Mouse (Mus musculus) monocyte, adult 2 months (primary cell): ENCODE data around the gene Mast4.

Experiments used
- DNase-seq, 2 experiments: peaks; one replicate each; pipeline ENCODE4 v3.0.0; 2022; ENCODE audit warnings: low spot score in 2 of 2, low read depth in 1 of 2

Gene Mast4

DNA sequence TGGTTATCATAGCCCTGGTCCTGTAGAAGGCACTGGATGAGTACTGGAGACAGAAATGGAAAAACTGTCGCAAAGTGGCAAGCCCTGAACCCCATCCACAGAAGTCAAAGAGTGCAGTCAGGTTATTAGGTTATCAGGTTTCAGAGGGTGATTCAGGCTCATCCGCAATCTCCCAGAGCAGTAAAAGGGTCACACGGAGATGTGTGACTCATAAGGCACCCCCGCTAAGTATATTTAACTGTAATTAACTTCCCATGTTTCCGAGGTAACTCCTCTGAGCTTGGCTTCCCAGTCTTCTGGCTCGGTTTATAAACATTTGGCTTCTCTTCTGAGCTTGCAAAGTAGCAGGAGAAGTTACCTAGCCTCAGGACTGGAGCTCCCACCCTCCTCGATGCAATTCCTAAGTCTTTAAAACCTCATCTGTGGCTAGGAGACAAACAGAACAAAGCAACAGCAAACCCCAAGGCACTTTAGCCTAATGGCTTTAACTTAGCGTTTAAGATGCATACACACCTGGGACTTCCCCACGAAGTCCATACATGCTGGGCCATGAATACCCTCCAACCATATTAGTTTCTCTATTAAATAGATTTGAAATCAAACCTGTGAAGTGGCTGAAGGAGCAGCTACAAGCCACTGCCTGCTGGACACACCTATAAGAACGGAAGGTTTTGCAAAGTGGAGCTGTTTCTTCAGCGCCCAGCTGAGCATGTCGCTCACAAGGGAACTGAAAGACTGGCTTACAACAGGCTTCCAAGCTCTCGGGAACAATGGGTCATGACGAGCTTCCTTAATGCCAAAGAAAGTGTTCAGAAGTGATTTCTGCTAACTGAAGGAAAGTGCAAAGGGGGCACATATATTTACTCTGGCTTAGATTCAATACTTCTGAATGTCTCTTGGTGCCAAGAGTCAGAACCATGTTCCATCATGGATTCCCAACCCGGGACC is 439.7 kb downstream of the Mast4 start:
- no peak for DNase-seq

DNA sequence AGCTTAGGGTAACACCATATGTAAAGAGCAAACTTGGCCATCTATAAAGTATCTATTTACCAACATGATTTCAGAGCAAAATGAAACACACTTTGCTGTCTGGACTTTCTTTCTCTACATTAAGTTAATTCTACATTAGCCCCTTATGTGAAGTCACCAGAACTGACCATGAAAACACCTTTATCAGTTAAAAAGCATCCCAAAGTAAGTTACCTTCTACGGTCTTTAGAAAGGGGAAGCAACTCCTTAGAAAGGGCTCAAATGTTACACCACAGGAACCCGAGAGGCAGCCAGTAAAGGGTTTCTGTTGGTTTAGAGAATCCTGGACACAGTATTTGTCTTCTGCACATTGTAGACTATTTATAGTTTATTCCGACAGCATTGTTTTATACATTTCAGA is 441.5 kb downstream of the Mast4 start:
- DNase-seq: no peak

DNA sequence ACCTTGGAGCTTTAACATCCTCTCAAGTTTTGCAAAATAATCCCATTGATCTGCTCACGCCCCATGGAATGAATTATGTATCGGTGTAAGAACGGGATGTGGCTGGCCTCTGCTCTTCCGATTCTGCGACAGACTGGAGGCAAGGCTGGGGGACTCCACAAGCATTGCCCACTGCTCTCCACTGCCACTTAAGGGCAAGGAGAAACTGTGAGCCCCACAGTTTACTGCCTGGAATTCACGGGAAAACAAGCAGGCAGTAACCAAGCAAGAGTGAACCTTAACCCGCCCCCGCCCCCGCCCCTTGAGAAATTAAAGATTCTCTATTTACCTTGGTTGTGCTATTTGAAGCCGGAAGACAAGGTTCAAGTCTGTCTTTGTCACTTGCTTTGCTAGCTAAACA is 444.3 kb downstream of the Mast4 start:
- DNase-seq: no peak

DNA sequence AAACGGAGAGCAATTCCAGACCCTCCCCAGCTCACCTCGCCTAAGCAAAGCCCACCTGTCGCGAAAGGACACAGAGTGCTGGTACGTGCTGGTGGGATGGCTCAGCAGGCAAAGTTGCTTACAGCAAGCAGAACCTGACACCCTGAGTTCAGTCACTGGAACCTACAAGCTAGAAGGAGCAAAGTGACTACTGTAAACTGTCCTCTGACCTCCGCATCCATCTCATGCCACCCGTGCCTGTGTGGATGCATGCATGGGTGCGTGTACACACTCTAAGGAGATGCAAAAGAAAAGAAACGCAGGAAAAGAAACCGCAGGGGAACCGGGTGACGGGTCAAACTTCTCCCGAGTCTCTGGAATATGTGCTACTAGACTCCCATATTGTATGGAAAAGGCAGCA is 444.8 kb downstream of the Mast4 start:
- DNase-seq: no peak

DNA sequence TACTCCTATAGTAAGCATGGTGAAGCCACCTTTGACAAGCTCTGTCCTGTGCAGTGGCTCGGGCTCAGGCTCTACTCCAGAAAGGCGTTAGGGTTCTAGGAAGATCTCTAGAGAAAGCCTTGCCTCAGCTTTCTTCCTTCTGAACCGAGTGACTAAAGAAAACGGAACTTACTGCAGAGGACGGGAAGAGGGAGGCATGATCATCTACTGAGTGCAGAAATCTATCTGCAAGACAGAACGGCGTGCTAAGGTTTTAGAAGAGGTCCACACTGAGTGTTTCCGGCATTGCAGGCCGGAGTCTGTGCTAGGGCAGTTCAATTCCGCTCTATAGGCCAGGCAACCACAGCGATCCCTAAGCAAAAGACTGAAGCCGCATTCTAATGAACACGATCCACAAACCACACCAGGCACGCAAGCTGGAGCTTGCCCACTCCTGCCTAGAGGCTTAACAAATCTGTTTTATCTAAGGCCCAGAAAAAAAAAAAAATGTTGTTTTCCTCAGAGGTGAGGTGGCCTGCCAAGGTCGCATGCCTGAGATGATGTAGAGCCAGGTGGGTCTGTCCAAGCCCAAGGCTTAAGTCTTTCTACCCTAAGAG is 445.3 kb downstream of the Mast4 start:
- DNase-seq: no peak

DNA sequence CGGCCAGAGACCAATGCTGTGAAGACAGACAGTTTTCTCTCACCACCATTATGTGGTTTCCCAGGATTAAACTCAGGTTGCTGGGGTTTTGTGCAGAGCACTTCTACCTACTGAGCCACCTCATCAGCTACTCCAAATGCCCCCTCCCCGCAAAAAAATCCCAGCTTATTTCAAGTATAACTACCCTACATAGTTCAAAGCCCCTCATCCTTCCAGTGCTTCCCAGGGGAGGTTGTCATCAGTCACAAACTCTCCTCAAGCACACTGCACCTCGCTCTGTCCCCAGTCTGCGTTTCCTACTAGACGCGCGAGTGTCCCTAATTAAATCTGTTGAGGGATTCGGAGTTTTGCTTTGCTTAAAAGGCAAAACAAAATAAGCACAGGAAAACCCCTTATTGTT is 446.1 kb downstream of the Mast4 start:
- DNase-seq: no peak

DNA sequence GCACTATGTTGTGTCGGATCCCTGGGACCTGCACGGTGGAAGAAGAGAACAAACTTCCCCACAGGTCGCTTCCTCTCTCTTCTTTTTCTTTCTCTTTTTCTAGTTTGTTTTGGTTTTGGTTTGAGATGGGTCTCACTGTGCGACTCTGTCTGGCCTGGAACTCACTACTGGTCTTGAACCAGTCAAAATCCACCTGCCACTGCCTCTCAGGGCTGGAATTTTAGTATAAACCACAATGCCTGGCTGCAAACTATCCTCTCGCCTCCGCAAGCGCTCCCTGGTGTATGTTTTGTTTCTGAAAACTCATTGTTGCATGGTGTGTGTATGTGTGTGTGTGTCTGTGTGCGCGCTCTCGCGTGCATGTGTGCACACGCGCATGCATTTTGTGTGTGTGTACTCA is 446.8 kb downstream of the Mast4 start:
- DNase-seq: no peak

DNA sequence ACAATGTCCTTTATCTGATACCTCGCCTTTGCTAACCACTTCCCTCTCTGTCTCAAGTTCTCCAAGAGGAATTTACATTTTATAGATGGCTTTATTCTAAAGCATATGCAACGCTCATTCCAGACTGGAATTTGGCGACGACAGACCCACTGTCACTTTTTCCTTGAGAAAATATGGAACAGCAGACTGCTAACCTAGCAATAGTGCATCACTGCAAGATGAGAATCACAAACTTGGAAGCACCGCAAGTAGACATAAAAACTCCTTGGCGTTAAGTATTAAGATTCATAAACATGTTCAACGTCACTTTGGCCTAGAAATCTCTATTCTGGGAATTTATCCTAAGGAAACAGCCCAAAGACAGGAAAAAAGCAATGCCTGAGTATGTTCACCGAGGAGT is 447.5 kb downstream of the Mast4 start:
- DNase-seq: no peak

DNA sequence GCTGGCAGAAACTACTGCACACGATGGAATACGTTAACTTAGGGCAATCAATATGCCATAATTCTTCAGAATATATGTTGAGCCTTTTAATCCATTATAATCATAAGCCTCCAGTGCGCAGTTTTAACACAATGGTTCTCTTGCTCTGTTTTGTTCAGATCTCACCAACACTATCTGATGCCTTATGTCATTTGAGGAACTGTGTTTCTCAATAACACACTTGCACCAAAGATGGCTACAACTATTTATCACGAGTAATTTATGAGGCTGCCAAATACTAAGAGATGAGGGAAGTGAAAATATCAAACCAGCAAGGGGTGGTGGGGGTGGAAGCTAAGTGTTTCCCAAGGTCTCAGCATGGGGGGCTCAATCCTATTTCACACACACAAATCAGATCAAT is 448.1 kb downstream of the Mast4 start:
- no peak for DNase-seq

DNA sequence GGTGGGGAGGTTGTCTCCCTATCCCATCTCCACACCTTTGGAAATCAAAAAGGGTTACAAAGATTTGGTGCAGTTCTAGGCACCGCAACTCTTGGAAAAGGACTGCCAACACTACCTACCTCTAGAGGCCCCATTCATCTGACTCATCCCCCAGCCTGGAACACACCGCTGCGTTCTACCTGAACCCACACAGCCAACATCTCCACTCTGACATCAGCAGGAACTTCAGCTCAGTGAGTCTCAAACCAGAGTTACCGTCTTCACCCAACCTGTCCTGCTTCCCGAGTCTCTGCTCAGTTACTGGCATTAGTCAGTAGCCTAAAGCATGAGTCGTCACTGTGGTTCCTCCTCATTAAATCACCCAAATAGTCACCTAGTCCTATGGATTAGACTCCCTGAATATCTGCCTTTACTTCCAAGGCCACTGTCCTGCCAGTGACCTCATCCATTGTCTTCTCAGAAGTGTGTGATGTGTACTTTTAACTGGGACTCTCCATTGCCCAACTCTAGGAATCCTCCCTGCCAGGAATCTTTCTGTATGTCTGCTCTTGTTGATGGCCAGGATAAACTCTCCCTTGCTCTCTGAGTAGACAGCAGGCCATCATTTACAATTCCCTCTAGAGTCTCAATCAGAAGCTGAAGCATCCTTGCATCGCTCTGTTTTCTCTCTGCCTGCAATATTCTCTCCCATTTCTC is 453.8 kb downstream of the Mast4 start:
- DNase-seq: no peak

DNA sequence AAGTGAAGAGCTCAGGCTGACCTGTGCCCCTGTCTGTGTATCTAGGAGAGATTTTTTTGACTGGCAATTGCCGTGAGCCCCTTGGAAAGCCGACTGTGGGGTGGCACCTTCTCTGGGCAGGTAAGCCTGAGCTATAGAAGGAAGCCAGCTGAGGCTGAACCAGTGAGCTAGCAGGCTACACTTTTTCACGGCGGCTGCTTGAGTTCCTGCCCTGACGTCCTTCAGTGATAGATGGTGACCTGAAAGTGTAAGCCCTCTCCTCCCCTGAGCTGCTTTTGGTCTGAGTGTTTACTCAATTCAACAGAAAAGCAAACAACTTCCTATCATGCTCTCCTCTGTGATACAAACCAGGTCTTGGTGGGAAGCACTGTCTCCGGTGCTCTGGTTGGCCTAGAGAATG is 455.7 kb downstream of the Mast4 start:
- DNase-seq: no peak

DNA sequence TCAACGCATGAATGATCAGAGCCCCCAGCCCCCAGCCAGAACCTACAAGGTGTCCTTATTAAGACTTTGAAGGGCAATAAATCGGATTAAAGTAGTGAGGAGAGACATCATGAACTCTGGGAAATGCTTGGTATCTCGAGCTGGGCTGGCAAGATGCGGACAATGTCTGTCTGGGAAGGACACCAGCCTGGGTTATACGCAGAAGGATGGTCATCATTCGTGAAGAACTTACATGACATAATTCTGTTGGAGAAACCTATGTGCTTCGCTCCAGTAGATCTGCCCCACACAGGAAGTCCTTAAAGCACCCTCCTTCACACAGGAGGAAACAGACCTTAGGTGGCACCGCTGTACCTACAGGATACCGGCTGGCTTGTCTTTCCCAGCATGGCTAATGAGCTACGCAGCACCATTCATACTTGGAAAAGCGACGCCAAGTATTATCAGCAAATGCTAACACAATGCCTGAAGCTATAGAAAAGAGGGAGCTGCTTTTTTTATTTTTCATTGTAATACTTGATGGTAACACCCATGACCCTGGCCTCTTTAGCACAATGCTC is 456.5 kb downstream of the Mast4 start:
- DNase-seq: no peak

DNA sequence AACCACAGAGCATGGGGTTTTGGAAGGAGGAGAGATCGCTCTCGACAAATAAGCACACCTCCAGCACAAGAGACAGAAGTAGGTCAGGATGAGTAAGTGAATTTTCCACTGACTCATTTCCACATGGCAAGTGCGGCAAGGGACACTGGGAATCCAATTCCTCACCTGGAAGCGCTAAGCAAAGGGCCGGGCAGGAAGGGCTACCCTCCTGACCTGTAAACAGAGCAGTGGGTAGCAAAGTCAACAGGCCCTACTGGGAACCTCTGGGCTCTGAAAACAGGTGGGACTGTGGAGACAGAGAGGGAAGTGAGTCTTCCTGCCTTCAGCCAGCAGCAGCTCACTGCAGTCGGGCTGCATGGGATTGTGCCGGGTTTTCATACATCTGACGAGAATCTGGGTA is 457.1 kb downstream of the Mast4 start:
- no peak for DNase-seq

DNA sequence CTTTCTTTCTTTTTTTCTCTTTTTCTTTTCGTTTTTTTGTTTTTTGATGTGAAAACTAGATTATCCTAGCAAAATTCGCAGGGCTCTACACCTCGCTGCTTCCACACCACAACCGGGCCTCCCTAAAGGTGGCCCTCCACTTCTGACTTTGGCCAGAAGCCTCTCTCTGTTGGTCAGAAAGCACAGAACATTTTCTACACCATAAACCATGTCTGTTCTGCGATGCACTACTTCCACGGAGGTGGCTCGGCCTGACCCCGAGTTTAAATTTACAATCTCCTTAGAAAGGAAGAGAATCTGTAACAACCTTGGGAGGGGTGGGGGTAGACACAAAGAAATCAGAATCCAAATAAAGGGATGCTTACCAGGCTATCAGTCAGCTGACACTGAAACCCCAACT is 458.8 kb downstream of the Mast4 start:
- no peak for DNase-seq

DNA sequence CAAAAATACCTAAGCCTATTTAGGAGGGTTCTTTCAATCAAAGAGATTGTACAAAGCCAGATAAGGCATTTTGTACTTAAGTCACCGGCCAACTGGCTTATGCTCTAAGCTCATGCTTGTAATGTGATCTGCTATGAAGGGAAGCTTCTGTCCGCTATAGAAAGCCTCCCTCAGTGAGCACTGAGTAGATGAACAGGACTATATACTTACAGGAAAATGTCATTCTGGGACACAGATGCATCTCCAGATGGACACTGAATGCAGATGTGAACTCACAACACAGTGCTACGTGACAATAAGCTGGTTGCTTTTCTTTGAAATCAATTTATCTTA is 459.2 kb downstream of the Mast4 start:
- DNase-seq: no peak

DNA sequence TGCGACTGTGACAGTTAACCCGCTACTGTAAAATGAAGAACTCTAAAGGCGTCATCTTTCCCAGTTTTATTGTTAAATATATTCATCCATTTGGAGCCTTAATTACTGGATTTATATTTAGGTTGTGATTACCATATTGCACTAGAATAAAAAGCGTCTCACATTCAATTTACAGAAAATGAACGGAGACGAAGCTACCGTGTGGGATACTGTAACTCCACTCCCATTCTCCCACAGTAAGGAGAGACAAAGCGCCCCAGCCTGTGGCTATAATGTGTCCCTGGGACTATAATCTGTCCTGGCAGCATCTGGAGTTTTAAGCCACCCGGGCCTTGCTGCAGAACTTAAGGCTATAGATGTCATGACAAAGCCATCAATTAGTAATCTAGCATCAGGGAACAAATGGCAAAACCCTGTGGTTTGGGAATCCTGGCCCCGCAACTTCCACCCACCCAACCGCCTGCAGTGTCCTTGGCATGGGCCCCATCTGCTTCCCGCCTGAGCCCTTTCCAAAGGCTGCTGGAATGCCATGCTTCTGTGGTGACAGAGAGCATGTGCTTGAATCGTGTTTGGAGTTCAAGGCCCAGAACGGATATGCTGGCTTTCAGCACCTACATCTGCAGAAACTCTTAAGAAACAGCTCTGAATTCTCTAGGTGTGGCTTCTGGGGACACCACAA is 459.7 kb downstream of the Mast4 start:
- DNase-seq: no peak

DNA sequence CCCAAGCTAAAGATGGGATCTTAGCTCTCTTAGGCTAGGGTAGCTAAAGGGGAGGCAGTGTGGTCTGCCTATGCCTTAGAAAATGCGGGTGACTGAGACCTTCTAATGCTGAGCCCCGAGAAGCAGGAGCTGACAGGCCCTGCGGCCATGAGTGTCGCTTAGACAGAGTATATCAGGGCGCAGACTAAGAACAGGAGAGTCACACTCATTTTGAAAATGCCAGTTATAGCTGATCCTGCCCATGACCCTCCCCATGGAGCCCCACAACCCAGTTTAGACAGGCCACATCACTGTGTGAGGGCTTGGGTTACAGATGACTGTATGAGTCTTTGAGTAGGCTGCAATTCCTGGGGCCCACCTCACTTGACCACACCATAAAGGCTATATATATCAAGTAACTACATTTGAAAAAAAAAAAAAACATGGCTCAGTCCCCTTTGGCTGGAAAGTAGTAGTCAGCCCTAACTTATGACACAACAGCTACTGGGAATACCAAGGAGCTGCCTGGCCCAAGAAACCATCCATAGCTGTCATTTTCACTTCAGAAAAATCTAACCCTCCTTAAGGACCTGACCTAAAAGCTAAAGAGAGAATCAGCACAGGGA is 460.8 kb downstream of the Mast4 start:
- DNase-seq: no peak

DNA sequence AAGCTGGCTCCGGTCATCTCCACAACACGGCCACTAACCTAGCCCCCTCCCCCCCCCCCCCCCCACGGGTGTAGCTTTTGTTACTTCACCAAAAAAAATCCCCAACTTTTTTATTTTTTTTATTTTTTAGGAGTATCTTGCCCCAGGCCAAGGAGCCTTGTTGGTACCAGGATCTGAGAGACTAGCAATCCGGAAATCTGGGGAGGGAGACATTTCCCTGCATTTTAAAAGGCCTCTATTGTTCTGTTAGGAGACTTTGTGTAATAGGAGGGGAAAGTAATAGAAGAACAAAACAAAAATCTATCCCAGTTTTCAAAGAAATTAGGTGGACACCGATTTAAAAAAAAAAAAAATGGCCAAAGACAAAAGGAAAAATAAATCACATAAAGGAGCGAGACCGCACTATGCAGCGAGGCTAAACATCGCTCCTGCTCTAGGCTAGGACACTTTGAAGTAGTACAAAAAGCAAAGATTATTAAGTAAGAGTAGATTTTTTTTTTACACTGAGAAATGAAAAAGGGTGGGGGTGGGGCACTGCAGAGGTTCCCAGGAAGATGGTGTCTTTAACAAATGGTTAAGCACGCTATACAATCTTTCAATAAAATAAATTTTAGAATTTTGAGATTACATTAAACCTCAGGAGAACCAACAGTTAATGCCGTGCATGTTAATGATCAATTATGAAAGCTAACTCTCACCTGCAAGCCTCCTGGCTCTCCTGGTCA is 462.8 kb downstream of the Mast4 start:
- DNase-seq: no peak

DNA sequence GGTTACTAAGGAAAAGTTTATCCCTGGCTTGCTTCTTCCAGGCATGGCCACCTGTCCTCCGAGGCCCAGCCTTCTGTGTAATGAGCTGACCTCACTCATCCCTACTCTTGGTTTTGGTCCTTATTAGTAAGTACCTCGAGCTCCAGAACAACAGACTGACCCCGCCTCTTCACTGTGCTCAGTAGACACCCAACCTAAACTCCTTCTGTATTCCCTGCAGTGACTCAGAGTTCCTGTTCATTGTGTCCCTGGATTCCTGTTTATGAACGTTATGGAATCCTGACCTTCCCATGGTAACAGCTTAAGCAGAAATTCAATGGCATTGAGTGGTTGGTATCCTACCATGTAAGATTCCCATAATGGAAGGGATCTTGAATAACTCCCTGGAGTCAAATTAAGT is 464.8 kb downstream of the Mast4 start:
- no peak for DNase-seq

DNA sequence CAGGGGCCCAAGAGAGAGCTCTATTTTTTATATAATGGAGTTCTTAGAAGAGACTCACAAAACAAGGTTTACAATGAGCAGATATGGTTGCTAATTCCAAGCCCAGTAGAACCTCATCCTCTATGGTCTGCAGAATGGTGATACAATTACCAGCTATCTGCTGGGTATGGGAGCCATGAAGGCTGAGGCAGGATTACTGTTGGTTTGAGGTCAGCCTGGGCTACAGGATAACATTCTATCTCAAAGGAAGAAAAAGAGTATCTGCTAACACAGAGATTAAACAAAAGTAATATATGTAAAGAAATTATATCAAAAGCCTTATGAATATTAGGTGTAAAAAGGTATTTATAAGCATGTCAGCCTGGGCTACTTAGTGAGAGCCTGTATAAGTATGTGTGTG is 467.5 kb downstream of the Mast4 start:
- DNase-seq: no peak
